Mouse (Mus musculus): ENCODE results near the gene Nkiras2. TPM values are rescaled to one million over a fixed set of nuclear protein-coding genes. Genes with fewer than 3 reads are reported as not detected.

Gene Nkiras2
- 12.7 TPM for polyA plus RNA-seq (2015; fragmentation: Illumina TruSeq; extraction: RNeasy Lipid Tissue Mini Kit (QIAGEN cat#74804); ENCODE audit: low read depth, low replicate concordance)

GRCm38 (mm10) chr11:100618761-100619484 lies at the start of gene Nkiras2:
TSS of gene Nkiras2 (plus strand) at chr11:100619244.

GRCm38 (mm10) chr11:100574708-100575483 lies 44.1 kb upstream of the Nkiras2 start, which contains the start of gene Cnp:
TSS of gene Cnp (plus strand) at chr11:100574904.

DNA sequence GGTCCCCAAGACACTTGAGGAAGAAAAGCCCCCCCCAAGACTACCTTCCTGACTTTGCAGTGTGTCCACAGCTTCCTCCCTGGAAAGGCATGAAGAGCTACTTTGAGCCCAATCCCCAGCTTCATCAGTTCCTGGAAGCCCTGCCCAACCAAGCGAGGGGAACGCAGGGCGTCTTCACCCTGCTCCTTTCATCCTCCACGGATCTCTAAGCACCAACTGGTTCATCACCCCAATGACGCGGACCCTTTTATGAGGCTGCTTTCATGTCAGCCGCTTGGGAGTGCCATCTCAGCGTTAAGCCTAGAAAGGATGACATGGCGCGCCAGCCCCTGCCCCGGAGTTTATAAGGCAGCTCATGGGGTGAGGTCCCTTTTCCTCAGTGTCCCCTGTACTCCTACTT lies 938 bp downstream of the Nkiras2 start, which contains the start of gene Dnajc7:
Gene Dnajc7, minus strand, starts transcription at position 187 of the 400 bp plus-strand sequence.

Other genes starting within 250 kb of the Nkiras2 start
- gene Jup, start 221.5 kb upstream of the Nkiras2 start, polyA plus RNA-seq (2015; fragmentation: Illumina TruSeq; extraction: RNeasy Lipid Tissue Mini Kit (QIAGEN cat#74804); ENCODE audit: low read depth, low replicate concordance) = 33.4 TPM
- 19.1 TPM for gene P3h4, start 204.4 kb upstream of the Nkiras2 start, polyA plus RNA-seq (2015; fragmentation: Illumina TruSeq; extraction: RNeasy Lipid Tissue Mini Kit (QIAGEN cat#74804); ENCODE audit: low read depth, low replicate concordance)
- gene Fkbp10, start 203.5 kb upstream of the Nkiras2 start, polyA plus RNA-seq (2015; fragmentation: Illumina TruSeq; extraction: RNeasy Lipid Tissue Mini Kit (QIAGEN cat#74804); ENCODE audit: low read depth, low replicate concordance) = 5.4 TPM
- gene Nt5c3b, start 177.4 kb upstream of the Nkiras2 start, polyA plus RNA-seq (2015; fragmentation: Illumina TruSeq; extraction: RNeasy Lipid Tissue Mini Kit (QIAGEN cat#74804); ENCODE audit: low read depth, low replicate concordance) = 82.3 TPM
- gene Klhl10, start 177.3 kb upstream of the Nkiras2 start, polyA plus RNA-seq (2015; fragmentation: Illumina TruSeq; extraction: RNeasy Lipid Tissue Mini Kit (QIAGEN cat#74804); ENCODE audit: low read depth, low replicate concordance) = 0.43 TPM
- 23.5 TPM for gene Klhl11, start 146.5 kb upstream of the Nkiras2 start, polyA plus RNA-seq (2015; fragmentation: Illumina TruSeq; extraction: RNeasy Lipid Tissue Mini Kit (QIAGEN cat#74804); ENCODE audit: low read depth, low replicate concordance)
- 113 TPM for gene Acly, start 91.2 kb upstream of the Nkiras2 start, polyA plus RNA-seq (2015; fragmentation: Illumina TruSeq; extraction: RNeasy Lipid Tissue Mini Kit (QIAGEN cat#74804); ENCODE audit: low read depth, low replicate concordance)
- 1.7 TPM for gene Ttc25, start 73.6 kb upstream of the Nkiras2 start, polyA plus RNA-seq (2015; fragmentation: Illumina TruSeq; extraction: RNeasy Lipid Tissue Mini Kit (QIAGEN cat#74804); ENCODE audit: low read depth, low replicate concordance)
- gene Cnp, start 44.3 kb upstream of the Nkiras2 start, polyA plus RNA-seq (2015; fragmentation: Illumina TruSeq; extraction: RNeasy Lipid Tissue Mini Kit (QIAGEN cat#74804); ENCODE audit: low read depth, low replicate concordance) = 371 TPM
- gene Dnajc7, start 924 bp downstream of the Nkiras2 start, polyA plus RNA-seq (2015; fragmentation: Illumina TruSeq; extraction: RNeasy Lipid Tissue Mini Kit (QIAGEN cat#74804); ENCODE audit: low read depth, low replicate concordance) = 208 TPM
- 0.42 TPM for gene Zfp385c, start 73.2 kb downstream of the Nkiras2 start, polyA plus RNA-seq (2015; fragmentation: Illumina TruSeq; extraction: RNeasy Lipid Tissue Mini Kit (QIAGEN cat#74804); ENCODE audit: low read depth, low replicate concordance)
- 2.4 TPM for gene Dhx58, start 85.0 kb downstream of the Nkiras2 start, polyA plus RNA-seq (2015; fragmentation: Illumina TruSeq; extraction: RNeasy Lipid Tissue Mini Kit (QIAGEN cat#74804); ENCODE audit: low read depth, low replicate concordance)
- gene Kat2a, start 93.2 kb downstream of the Nkiras2 start, polyA plus RNA-seq (2015; fragmentation: Illumina TruSeq; extraction: RNeasy Lipid Tissue Mini Kit (QIAGEN cat#74804); ENCODE audit: low read depth, low replicate concordance) = 53.7 TPM
- gene Hspb9, start 94.6 kb downstream of the Nkiras2 start, polyA plus RNA-seq (2015; fragmentation: Illumina TruSeq; extraction: RNeasy Lipid Tissue Mini Kit (QIAGEN cat#74804); ENCODE audit: low read depth, low replicate concordance) = not detected
- 175 TPM for gene Rab5c, start 119.0 kb downstream of the Nkiras2 start, polyA plus RNA-seq (2015; fragmentation: Illumina TruSeq; extraction: RNeasy Lipid Tissue Mini Kit (QIAGEN cat#74804); ENCODE audit: low read depth, low replicate concordance)
- gene Kcnh4, start 140.7 kb downstream of the Nkiras2 start, polyA plus RNA-seq (2015; fragmentation: Illumina TruSeq; extraction: RNeasy Lipid Tissue Mini Kit (QIAGEN cat#74804); ENCODE audit: low read depth, low replicate concordance) = 9.3 TPM
- gene Hcrt, start 143.7 kb downstream of the Nkiras2 start, polyA plus RNA-seq (2015; fragmentation: Illumina TruSeq; extraction: RNeasy Lipid Tissue Mini Kit (QIAGEN cat#74804); ENCODE audit: low read depth, low replicate concordance) = not detected
- 7.5 TPM for gene Ghdc, start 151.7 kb downstream of the Nkiras2 start, polyA plus RNA-seq (2015; fragmentation: Illumina TruSeq; extraction: RNeasy Lipid Tissue Mini Kit (QIAGEN cat#74804); ENCODE audit: low read depth, low replicate concordance)
- 16.9 TPM for gene Stat5b, start 231.5 kb downstream of the Nkiras2 start, polyA plus RNA-seq (2015; fragmentation: Illumina TruSeq; extraction: RNeasy Lipid Tissue Mini Kit (QIAGEN cat#74804); ENCODE audit: low read depth, low replicate concordance)
- gene Stat5a, start 240.1 kb downstream of the Nkiras2 start, polyA plus RNA-seq (2015; fragmentation: Illumina TruSeq; extraction: RNeasy Lipid Tissue Mini Kit (QIAGEN cat#74804); ENCODE audit: low read depth, low replicate concordance) = 1.1 TPM

Measured in brain, adult 10 weeks (tissue).